Mouse (Mus musculus) lung, postnatal 0 days (tissue): ENCODE results near the gene Ndufb5. TPM values are rescaled to one million over a fixed set of nuclear protein-coding genes. Genes with fewer than 3 reads are reported as not detected.

Source experiments
- ATAC-seq: fragments of 200-750 bp; cut with Nextera tagmentation; 2 replicates; pipeline ENCODE4 v1.8.0; 2017; ENCODE audit warnings: moderate library complexity
- DNase-seq: peaks from one replicate; pipeline ENCODE4 v3.0.0-alpha.2; 2016; ENCODE audit warnings: low spot score
- H3K27ac ChIP-seq: fragments of 300-500 bp; sonication (generic); 2 replicates; pipeline ENCODE4 v1.5.1; 2014; ENCODE audit warnings: antibody characterized with exemption, mild to moderate bottlenecking, low read length, mixed read lengths
- H3K27me3 ChIP-seq: fragments of 300-500 bp; sonication (generic); replicated peaks from 2 replicates; pipeline ENCODE4 v1.6.1; 2014; ENCODE audit warnings: low read length, mixed read lengths; ENCODE audit not compliant: insufficient read depth
- H3K36me3 ChIP-seq: fragments of 300-500 bp; sonication (generic); 2 replicates; pipeline ENCODE4 v1.6.1; 2014; ENCODE audit warnings: low read length, mixed read lengths; ENCODE audit not compliant: insufficient read depth
- H3K4me1 ChIP-seq: fragments of 300-500 bp; sonication (generic); 2 replicates; pipeline ENCODE4 v1.6.1; 2014; ENCODE audit warnings: antibody characterized with exemption, low read depth, low read length, mixed read lengths; ENCODE audit not compliant: insufficient read depth
- H3K4me2 ChIP-seq: fragments of 300-500 bp; sonication (generic); replicated peaks from 2 replicates; pipeline ENCODE4 v1.6.1; 2014; ENCODE audit warnings: low read depth, mild to moderate bottlenecking, low read length, moderate library complexity, mixed read lengths
- H3K4me3 ChIP-seq: fragments of 300-500 bp; sonication (generic); 2 replicates; pipeline ENCODE4 v1.5.1; 2014; ENCODE audit warnings: low read depth, low read length
- H3K9ac ChIP-seq: fragments of 300-500 bp; sonication (generic); replicated peaks from 2 replicates; pipeline ENCODE4 v1.6.1; 2014; ENCODE audit warnings: low read depth, mild to moderate bottlenecking
- H3K9me3 ChIP-seq: fragments of 300-500 bp; sonication (generic); 2 replicates; pipeline ENCODE4 v1.6.1; 2016; ENCODE audit warnings: low read length, mixed read lengths
- CTCF ChIP-seq: IDR thresholded peaks from 2 replicates; pipeline ENCODE4 v1.5.1; 2016; ENCODE audit warnings: antibody characterized with exemption, mild to moderate bottlenecking
- EP300 ChIP-seq: IDR thresholded peaks from 2 replicates; pipeline ENCODE4 v1.6.1; 2016; ENCODE audit warnings: antibody characterized with exemption, mild to moderate bottlenecking, control low read depth
- WGBS: fragments of 180-500 bp; shearing (Covaris S2); extraction: QIAGEN DNeasy Blood & Tissue Kit; methylation state at CpG from one replicate; pipeline ENCODE4 v1.1.7; 2014; 5-methylcytosine and 5-hydroxymethylcytosine counted together
- polyA plus RNA-seq: library from polyadenylated mRNA; unstranded; fragments of >200 nt; fragmentation: Nextera tagmentation; extraction: Ambion mirVana; gene quantifications from 2 replicates; pipeline ENCODE4 v1.2.1, GENCODE M21; 2015

The Ndufb5 gene
- polyA plus RNA-seq, result 232 and 259 TPM in 2 replicates

DNA sequence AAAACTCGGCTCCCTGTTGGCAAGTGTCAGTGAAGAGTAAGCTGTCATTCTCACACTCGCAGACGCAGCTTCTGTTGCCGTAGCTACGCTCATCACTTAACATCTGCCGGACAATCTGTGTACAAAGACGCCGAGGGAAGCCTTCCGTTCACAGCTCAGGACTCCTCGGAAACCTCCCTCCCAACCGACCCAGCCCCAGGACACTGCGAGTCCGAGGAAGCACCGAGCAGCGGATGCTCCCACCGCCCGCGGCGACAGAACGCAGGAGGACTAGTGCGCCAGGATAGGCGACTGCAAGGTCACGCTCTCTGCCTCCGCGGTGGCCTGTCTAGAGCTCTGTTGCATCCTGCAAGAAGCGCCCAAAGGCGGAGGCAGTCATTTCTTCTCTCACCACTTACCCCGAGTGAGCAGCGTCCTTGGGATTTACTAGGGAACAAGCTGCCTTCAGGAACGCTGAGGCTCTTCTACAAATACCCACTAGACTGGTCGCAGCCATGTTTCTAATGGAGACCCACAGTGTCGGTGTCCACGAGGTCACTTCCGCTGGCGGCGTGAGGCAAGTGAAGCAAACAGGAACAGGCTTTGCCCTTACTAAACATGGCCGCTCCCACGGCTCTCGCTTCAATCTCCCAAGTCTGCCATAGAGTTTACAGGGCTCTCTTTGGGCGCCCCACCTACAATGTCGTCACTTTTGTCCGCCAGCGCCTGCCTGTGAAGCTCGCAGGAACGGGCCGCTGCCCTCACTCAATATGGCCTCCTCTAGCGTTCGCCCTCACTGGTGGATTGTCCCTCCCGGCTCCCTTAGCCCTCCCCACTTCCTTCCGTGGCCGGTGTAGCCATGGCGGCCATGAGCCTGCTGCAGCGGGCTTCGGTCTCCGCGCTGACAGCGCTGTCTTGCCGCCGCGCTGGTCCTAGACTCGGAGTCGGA, at the start of gene Ndufb5:
Gene Ndufb5 (plus strand): TSS at position 747 of the 928 bp plus-strand sequence.
- peak within 1 kb of the TSS; percentile 85 for H3K4me3 ChIP-seq
- ATAC-seq, result peak; percentile 99
- peak within 1 kb of the TSS; percentile 95 for H3K4me2 ChIP-seq
- H3K27ac ChIP-seq, result peak within 1 kb of the TSS; percentile 82
- no peaks in the 10 kb centered on the region for H3K9me3 ChIP-seq
- H3K27me3 ChIP-seq, result no peaks in the 10 kb centered on the region
- DNase-seq, result peak; percentile 100
- H3K4me1 ChIP-seq, result peaks cover 7% of the 10 kb centered on the region; the same call in 1 of the 2 replicates
- H3K36me3 ChIP-seq, result peaks cover 5% of the 10 kb centered on the region; the same call in 1 of the 2 replicates
- under 1% methylated on average over 62 of the region's 62 CpGs for WGBS
- TF ChIP-seq CTCF (no peak), EP300 (no peak)
- H3K9ac ChIP-seq, result peak within 1 kb of the TSS; percentile 74

DNA sequence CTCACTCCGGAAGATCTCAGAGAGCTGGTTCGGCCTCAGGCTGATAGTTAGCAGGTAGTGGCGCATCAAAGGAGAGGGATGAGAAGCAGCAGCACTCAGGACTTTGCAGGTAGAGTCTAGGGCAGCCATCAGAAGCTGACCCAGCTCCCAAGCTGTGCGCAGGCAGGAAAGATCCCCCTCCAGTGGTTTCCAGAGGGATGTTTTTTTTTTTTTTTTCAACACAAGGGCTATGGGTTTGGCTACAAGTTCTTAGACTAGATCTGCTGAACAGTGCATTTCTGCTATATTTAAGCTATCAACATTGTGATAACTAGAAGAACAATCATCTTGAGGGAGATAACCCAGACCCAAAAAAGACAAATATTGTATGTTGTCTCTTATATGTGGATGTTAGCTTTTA, 49.6 kb upstream of the Ndufb5 start:
- Histone ChIP-seq H3K27ac (no peak overlapping the region), H3K9me3 (no peaks in the 10 kb centered on the region), H3K9ac (no peak overlapping the region), H3K4me3 (no peak overlapping the region), H3K4me1 (no peaks in the 10 kb centered on the region), H3K36me3 (no peaks in the 10 kb centered on the region), H3K27me3 (no peaks in the 10 kb centered on the region), H3K4me2 (no peak overlapping the region)
- TF ChIP-seq EP300, result no peak
- TF ChIP-seq CTCF, result peak; percentile 36
- WGBS, result 63% methylated on average over 4 of the region's 4 CpGs
- ATAC-seq (no peak), DNase-seq (no peak)

DNA sequence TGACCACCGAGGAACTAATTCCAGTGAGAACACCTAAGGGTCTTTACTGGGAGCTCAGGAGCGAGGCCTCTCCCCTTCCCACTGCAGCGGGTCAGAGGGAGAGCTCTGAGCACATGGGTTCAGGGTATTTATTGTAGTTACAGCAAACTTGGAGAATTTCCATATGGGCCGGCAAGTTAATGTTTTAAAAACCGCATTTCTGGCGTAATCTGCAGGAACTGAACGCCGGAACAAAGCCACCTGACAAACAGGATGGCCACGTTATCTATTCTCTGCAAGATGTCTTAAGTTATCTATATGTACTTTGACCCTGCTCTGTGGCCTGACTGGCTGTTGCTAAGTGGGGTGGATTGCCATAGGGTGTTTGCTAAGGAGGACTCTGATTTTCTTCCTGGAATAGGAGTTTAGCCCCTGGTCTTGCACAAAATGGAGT, 47.2 kb upstream of the Ndufb5 start:
- Histone ChIP-seq H3K9me3 (no peaks in the 10 kb centered on the region), H3K4me1 (no peaks in the 10 kb centered on the region), H3K4me3 (no peak overlapping the region), H3K36me3 (no peaks in the 10 kb centered on the region), H3K9ac (no peak overlapping the region), H3K4me2 (no peak overlapping the region), H3K27ac (no peak overlapping the region), H3K27me3 (no peaks in the 10 kb centered on the region)
- DNase-seq (no peak), ATAC-seq (no peak)
- no peak for TF ChIP-seq CTCF
- TF ChIP-seq EP300, result no peak
- WGBS, result 50% methylated on average over 9 of the region's 9 CpGs

DNA sequence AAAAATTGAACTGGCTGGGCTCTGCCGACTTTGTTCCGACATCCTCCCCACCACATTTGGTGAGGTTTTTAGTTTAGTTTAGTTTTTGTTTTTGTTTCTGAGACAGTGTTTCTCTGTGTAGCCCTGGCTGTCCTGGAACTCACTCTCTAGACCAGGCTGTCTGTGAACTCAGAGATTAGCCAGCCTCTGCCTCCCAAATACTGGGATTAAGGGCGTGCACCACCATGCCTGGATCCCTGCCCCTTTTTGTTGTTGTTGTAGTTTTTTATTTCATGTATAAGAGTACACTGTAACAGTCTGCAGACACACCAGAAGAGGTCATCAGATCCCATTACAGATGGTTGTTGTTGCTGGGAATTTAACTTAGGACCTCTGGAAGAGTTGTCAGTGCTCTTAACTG, 46.8 kb upstream of the Ndufb5 start:
- no peak for ATAC-seq
- WGBS, result 84% methylated on average over 3 of the region's 3 CpGs

DNA sequence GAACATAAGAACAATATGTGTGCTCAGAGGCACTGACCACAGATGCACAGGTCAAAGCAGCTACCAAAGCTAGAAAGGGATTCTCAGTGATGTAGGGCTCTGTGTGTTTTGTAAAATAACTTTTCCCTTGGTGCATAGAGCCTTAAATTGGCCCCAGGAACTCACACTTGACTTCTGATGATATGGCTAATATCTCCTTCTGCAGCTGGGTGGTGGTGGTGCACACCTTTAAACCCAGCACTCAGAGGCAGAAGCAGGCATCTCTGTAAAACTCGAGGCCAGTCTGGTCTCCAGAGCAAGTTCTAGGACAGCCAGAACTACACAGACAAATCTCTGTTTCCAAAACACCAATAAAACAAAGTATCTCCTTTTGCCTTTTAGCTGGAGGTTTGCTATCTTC, 45.9 kb upstream of the Ndufb5 start:
- no peak for ATAC-seq
- WGBS, result 50% methylated on average over 1 of the region's 1 CpGs

More for the DNA sequence above, 46.8 kb upstream of the Ndufb5 start:
- H3K9me3 ChIP-seq, result no peaks in the 10 kb centered on the region
- no peaks in the 10 kb centered on the region for H3K4me1 ChIP-seq
- no peak overlapping the region for H3K9ac ChIP-seq
- TF ChIP-seq CTCF, result no peak
- TF ChIP-seq EP300, result no peak
- no peaks in the 10 kb centered on the region for H3K27me3 ChIP-seq
- no peaks in the 10 kb centered on the region for H3K36me3 ChIP-seq
- no peak for DNase-seq
- no peak overlapping the region for H3K4me2 ChIP-seq
- H3K27ac ChIP-seq, result no peak overlapping the region
- H3K4me3 ChIP-seq, result no peak overlapping the region

DNA sequence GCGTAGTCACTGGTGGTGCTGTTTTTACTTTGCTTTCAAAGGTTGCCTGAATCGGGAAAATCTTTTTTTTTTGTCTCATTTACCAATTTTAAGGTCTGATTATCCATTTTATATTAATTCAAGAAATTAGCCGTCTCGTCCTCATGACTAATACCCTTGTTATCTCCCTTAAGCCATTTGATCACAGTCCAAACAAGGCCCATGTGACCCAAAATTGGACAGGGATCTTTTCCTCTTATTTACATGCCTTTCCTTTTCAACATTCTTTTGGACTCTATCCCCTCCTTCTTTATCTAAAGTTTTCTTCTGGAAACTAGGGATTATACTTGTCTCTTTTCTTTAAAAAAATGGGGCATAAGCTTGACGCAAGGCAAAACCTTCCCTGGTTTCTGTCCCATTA, 44.9 kb upstream of the Ndufb5 start:
- Histone ChIP-seq H3K9me3 (no peaks in the 10 kb centered on the region), H3K4me3 (no peak overlapping the region), H3K27me3 (no peaks in the 10 kb centered on the region), H3K36me3 (no peaks in the 10 kb centered on the region), H3K4me1 (no peaks in the 10 kb centered on the region), H3K9ac (no peak overlapping the region), H3K4me2 (no peak overlapping the region), H3K27ac (no peak overlapping the region)
- TF ChIP-seq EP300, result no peak
- TF ChIP-seq CTCF, result no peak
- ATAC-seq, result no peak
- 50% methylated on average over 5 of the region's 5 CpGs for WGBS
- DNase-seq, result no peak

More for the DNA sequence above, 45.9 kb upstream of the Ndufb5 start:
- TF ChIP-seq EP300 (no peak), CTCF (no peak)
- no peak for DNase-seq
- H3K4me1 ChIP-seq, result no peaks in the 10 kb centered on the region
- no peak overlapping the region for H3K9ac ChIP-seq
- no peak overlapping the region for H3K4me2 ChIP-seq
- no peak overlapping the region for H3K4me3 ChIP-seq
- no peaks in the 10 kb centered on the region for H3K9me3 ChIP-seq
- no peaks in the 10 kb centered on the region for H3K36me3 ChIP-seq
- no peaks in the 10 kb centered on the region for H3K27me3 ChIP-seq
- H3K27ac ChIP-seq, result no peak overlapping the region
